Mouse (Mus musculus) layer of hippocampus, postnatal 36 days (tissue): Measurements from ENCODE around the gene Pigo. TPM values are rescaled to one million over a fixed set of nuclear protein-coding genes. Genes with fewer than 3 reads are reported as not detected.
"Not testable (repeated sequence)": the region's sequence is repeated elsewhere in the genome, so short reads cannot be mapped to it uniquely, and the experiment has no call there.

Experiments used
- DNase-seq, 2 experiments: peaks; one replicate each; pipeline ENCODE4 v3.0.0; 2022
- total RNA-seq, 2 experiments: library from RNA; stranded (reverse); gene quantifications; 2 replicates each; pipeline ENCODE4 v1.2.3; 2021

Gene Pigo
- total RNA-seq, 2 experiments from 2014 or later: 24.9 to 27.0 TPM

DNA sequence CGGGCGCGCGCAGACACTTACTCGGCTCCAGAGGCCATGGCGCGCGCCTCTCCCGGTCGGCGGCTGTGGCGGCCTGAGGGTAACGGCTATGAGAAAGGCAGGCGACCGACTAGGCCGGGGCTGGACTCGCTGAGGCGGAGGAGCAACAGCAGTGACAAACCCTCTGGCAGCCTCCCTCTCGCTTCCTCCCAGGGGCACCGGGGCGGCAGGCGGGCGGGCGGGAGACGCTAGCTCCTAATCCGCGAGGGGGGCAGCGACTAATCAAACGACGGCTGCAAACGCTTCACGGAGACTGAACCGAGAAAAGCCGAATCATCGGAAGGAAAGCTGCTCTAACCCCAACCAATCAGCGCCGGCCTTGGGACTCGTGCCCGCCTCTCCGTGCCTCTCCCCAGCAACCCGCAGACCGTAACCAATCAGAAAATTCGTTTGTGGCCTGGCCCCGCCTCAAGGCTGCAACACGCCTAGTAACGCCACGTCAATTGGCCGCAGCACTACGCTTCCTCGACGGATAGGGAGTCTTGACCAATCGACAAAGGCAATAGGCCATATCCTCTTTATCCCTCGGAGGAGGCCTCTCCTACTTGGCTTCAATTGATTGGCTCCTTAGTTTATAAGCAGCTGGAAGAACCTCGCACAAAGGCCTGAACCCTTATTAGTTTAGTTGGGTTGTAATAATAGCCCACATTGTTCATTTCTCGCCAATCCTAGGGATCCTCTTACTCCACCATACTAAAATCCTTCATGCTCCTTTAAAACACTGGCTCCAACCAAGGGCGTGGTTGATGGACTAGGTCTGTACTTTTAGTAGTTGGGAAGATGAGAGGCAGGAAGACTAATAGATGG, 25.3 kb downstream of the Pigo start, which contains the start of gene Vcp:
Gene Vcp, minus strand, starts transcription at position 367 of the 846 bp plus-strand sequence.
- DNase-seq: peak; percentile 99

GRCm38 (mm10) chr4:42999451-43000140, 26.0 kb downstream of the Pigo start:
- peak; percentile 65 for DNase-seq

GRCm38 (mm10) chr4:42998022-42998421, 27.6 kb downstream of the Pigo start:
- DNase-seq: no peak

- no peak for DNase-seq
These were observed 37.3 kb downstream of the Pigo start for GRCm38 (mm10) chr4:42988296-42988695.

- not testable (repeated sequence) for DNase-seq
These were observed 45.2 kb downstream of the Pigo start for GRCm38 (mm10) chr4:42980467-42980866.

- DNase-seq: no peak
These were observed 47.6 kb downstream of the Pigo start for GRCm38 (mm10) chr4:42978062-42978461.

DNA sequence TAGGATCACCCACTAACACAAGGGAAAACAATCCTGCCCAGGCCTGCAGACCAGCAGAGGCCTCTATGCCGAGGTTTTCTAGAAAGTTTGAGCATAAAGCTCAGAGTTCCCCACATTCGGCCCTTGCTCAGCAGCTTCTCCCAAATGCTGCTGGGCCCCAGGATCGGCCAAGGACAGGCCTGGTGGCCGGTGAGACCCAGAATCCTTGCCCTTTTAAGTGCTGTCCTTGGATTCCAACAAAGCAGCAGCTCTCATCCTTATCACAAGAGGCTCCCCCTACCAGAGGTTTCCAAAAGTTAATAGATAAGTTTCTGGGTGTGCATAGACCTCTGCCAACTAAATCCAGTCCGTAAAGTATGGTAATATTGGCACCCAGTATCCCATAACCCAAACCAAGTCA, 51.8 kb downstream of the Pigo start:
- DNase-seq: no peak

DNA sequence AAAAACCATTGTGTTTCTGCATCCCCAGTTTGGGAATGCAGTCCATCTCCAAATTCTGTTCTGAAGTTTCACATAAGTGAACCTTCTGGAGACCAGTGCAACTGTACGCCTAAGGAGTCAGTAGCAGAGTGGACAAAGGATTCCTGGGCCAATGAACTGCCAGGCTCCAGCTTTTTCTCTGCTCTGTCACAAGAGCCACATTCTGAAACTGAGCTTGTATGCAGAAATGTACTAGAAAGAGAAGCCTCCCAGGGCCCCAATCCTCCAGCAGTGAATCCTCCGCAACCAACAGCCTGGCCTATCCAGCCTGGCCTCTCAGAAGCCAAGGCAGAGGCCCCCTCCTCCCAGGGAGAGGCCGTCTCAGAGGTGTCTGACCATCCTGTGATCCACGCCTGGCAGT, 52.7 kb downstream of the Pigo start:
- no peak for DNase-seq

- no peak for DNase-seq
These were observed 56.3 kb downstream of the Pigo start, which contains the start of gene 1700022I11Rik for GRCm38 (mm10) chr4:42969304-42969703. TSS of gene 1700022I11Rik (plus strand) at chr4:42969604.

Other genes starting within 250 kb of the Pigo start
- gene Fam205a1, start 171.9 kb downstream of the Pigo start, total RNA-seq: under 1 TPM in 1 of 2 experiments, not detected in 1; 0.12 TPM
- under 1 TPM; 0.48 to 0.92 TPM for gene Gm12394, start 169.0 kb downstream of the Pigo start, total RNA-seq
- gene Fam205c, start 151.6 kb downstream of the Pigo start, total RNA-seq: under 1 TPM; 0.27 to 0.30 TPM
- 100 to 1,000 TPM; 148 to 149 TPM for gene Phf24, start 109.2 kb downstream of the Pigo start, total RNA-seq
- 100 to 1,000 TPM; 203 to 221 TPM for gene Dnajb5, start 76.0 kb downstream of the Pigo start, total RNA-seq
- gene 1700022I11Rik, start 56.2 kb downstream of the Pigo start, total RNA-seq: not detected
- gene Vcp, start 25.3 kb downstream of the Pigo start, total RNA-seq: 100 to 1,000 TPM; 188 to 194 TPM
- 1 to 10 TPM; 8.3 to 8.9 TPM for gene Fancg, start 15.3 kb downstream of the Pigo start, total RNA-seq
- 100 to 1,000 TPM in 1 of 2 experiments, 10 to 100 TPM in 1; 93.4 to 102 TPM for gene Stoml2, start 5.9 kb upstream of the Pigo start, total RNA-seq
- 10 to 100 TPM; 39.2 to 39.8 TPM for gene Fam214b, start 20.4 kb upstream of the Pigo start, total RNA-seq
- gene Unc13b, start 33.1 kb upstream of the Pigo start, total RNA-seq: 10 to 100 TPM; 39.1 to 42.1 TPM
- under 1 TPM; 0.20 to 0.22 TPM for gene Atp8b5, start 241.3 kb upstream of the Pigo start, total RNA-seq